Mouse (Mus musculus) left cerebral cortex, adult 8-10 months (tissue): ENCODE data around the gene Arhgap30. TPM values are rescaled to one million over a fixed set of nuclear protein-coding genes. Genes with fewer than 3 reads are reported as not detected.

Experiments used
- DNase-seq, 2 experiments: peaks; one replicate each; pipeline ENCODE4 v3.0.0; 2022; ENCODE audit warnings: low spot score in 2 of 2
- total RNA-seq, 4 experiments: library from RNA; stranded (reverse); gene quantifications; 2 replicates each; pipeline ENCODE4 v1.2.4; 2022

Gene Arhgap30
- total RNA-seq, 4 experiments from 2014 or later = 2.1 to 5.5 (median 3.0) TPM

GRCm38 (mm10) chr1:171425126-171425525 is 36.4 kb downstream of the Arhgap30 start:
- DNase-seq = no peak

GRCm38 (mm10) chr1:171432158-171432557 is 43.4 kb downstream of the Arhgap30 start:
- DNase-seq = no peak

- DNase-seq = no peak
Measured at GRCm38 (mm10) chr1:171435288-171435814, 46.6 kb downstream of the Arhgap30 start.

GRCm38 (mm10) chr1:171435974-171436373 is 47.2 kb downstream of the Arhgap30 start:
- DNase-seq = no peak

- DNase-seq = peak in 1 of 2 experiments; percentile 21
Measured at GRCm38 (mm10) chr1:171437264-171438013, 48.7 kb downstream of the Arhgap30 start, which contains the start of gene F11r. F11r (plus strand) TSS chr1:171437535.

GRCm38 (mm10) chr1:171438014-171438670 is 49.4 kb downstream of the Arhgap30 start:
- no peak for DNase-seq

GRCm38 (mm10) chr1:171439072-171439471 is 50.3 kb downstream of the Arhgap30 start:
- no peak for DNase-seq

GRCm38 (mm10) chr1:171440025-171440725 is 51.4 kb downstream of the Arhgap30 start:
- no peak for DNase-seq

- DNase-seq = no peak
Measured at GRCm38 (mm10) chr1:171441466-171442412, 53.0 kb downstream of the Arhgap30 start.

GRCm38 (mm10) chr1:171442413-171442760 is 53.6 kb downstream of the Arhgap30 start:
- DNase-seq = no peak

GRCm38 (mm10) chr1:171445050-171445449 is 56.3 kb downstream of the Arhgap30 start:
- DNase-seq = no peak

- DNase-seq = no peak
Measured at GRCm38 (mm10) chr1:171446854-171447253, 58.1 kb downstream of the Arhgap30 start.

- no peak for DNase-seq
Measured at GRCm38 (mm10) chr1:171447692-171448091, 58.9 kb downstream of the Arhgap30 start.

GRCm38 (mm10) chr1:171450062-171450461 is 61.3 kb downstream of the Arhgap30 start:
- no peak for DNase-seq

GRCm38 (mm10) chr1:171451001-171451400 is 62.2 kb downstream of the Arhgap30 start:
- DNase-seq = no peak

GRCm38 (mm10) chr1:171452522-171452921 is 63.8 kb downstream of the Arhgap30 start:
- DNase-seq = no peak

- DNase-seq = no peak
Measured at GRCm38 (mm10) chr1:171452923-171453322, 64.2 kb downstream of the Arhgap30 start.

- no peak for DNase-seq
Measured at GRCm38 (mm10) chr1:171454926-171455325, 66.2 kb downstream of the Arhgap30 start.

GRCm38 (mm10) chr1:171457568-171457967 is 68.8 kb downstream of the Arhgap30 start:
- no peak for DNase-seq

GRCm38 (mm10) chr1:171459791-171460190 is 71.0 kb downstream of the Arhgap30 start:
- no peak for DNase-seq
